Mouse (Mus musculus) retina, postnatal 1 day (tissue): Measurements from ENCODE around the gene Gtf2ird2.

Experiments used
- DNase-seq: peaks from one replicate; pipeline ENCODE4 v3.0.0-alpha.2; 2012

Gene Gtf2ird2

GRCm38 (mm10) chr5:134183880-134184808 lies at the start of gene Gtf2ird2:
Gene Gtf2ird2, plus strand, starts transcription at chr5:134184019.
- DNase-seq: peak; percentile 99

GRCm38 (mm10) chr5:134136022-134136421 lies 47.8 kb upstream of the Gtf2ird2 start:
- DNase-seq: no peak

- DNase-seq: no peak
These were observed 45.9 kb upstream of the Gtf2ird2 start for GRCm38 (mm10) chr5:134137933-134138332.

GRCm38 (mm10) chr5:134139429-134139828 lies 44.4 kb upstream of the Gtf2ird2 start:
- no peak for DNase-seq

GRCm38 (mm10) chr5:134141236-134141635 lies 42.6 kb upstream of the Gtf2ird2 start:
- no peak for DNase-seq

- no peak for DNase-seq
These were observed 41.4 kb upstream of the Gtf2ird2 start for GRCm38 (mm10) chr5:134142381-134142780.

- no peak for DNase-seq
These were observed 38.8 kb upstream of the Gtf2ird2 start for GRCm38 (mm10) chr5:134144986-134145385.

GRCm38 (mm10) chr5:134147194-134147753 lies 36.5 kb upstream of the Gtf2ird2 start:
- no peak for DNase-seq

- DNase-seq: no peak
These were observed 35.7 kb upstream of the Gtf2ird2 start for GRCm38 (mm10) chr5:134148153-134148552.

GRCm38 (mm10) chr5:134151895-134152294 lies 31.9 kb upstream of the Gtf2ird2 start:
- DNase-seq: no peak

- DNase-seq: no peak
These were observed 27.8 kb upstream of the Gtf2ird2 start for GRCm38 (mm10) chr5:134155916-134156466.

- peak; percentile 58 for DNase-seq
These were observed 19.1 kb upstream of the Gtf2ird2 start for GRCm38 (mm10) chr5:134164688-134165087.

- no peak for DNase-seq
These were observed 17.2 kb upstream of the Gtf2ird2 start for GRCm38 (mm10) chr5:134166642-134167041.

- DNase-seq: no peak
These were observed 15.8 kb upstream of the Gtf2ird2 start for GRCm38 (mm10) chr5:134168033-134168432.

GRCm38 (mm10) chr5:134169231-134169630 lies 14.6 kb upstream of the Gtf2ird2 start:
- DNase-seq: no peak

- DNase-seq: no peak
These were observed 13.7 kb upstream of the Gtf2ird2 start for GRCm38 (mm10) chr5:134170167-134170566.

GRCm38 (mm10) chr5:134173206-134173605 lies 10.6 kb upstream of the Gtf2ird2 start:
- DNase-seq: peak; percentile 60

- DNase-seq: no peak
These were observed 8.1 kb upstream of the Gtf2ird2 start for GRCm38 (mm10) chr5:134175696-134176095.

GRCm38 (mm10) chr5:134176169-134176881 lies 7.5 kb upstream of the Gtf2ird2 start, which contains the start of gene Rcc1l:
Gene Rcc1l, minus strand, starts transcription at chr5:134176774.
- peak; percentile 95 for DNase-seq

GRCm38 (mm10) chr5:134178536-134178935 lies 5.3 kb upstream of the Gtf2ird2 start:
- DNase-seq: no peak

- peak; percentile 90 for DNase-seq
These were observed 3.9 kb upstream of the Gtf2ird2 start for GRCm38 (mm10) chr5:134179871-134180270.

- DNase-seq: no peak
These were observed 1.6 kb upstream of the Gtf2ird2 start for GRCm38 (mm10) chr5:134182172-134182571.

- DNase-seq: peak; percentile 41
These were observed 1.1 kb upstream of the Gtf2ird2 start for GRCm38 (mm10) chr5:134182735-134183134.
